Comparison of ENCODE assay signal across 14 mouse cellular contexts in the genomic region with DNA sequence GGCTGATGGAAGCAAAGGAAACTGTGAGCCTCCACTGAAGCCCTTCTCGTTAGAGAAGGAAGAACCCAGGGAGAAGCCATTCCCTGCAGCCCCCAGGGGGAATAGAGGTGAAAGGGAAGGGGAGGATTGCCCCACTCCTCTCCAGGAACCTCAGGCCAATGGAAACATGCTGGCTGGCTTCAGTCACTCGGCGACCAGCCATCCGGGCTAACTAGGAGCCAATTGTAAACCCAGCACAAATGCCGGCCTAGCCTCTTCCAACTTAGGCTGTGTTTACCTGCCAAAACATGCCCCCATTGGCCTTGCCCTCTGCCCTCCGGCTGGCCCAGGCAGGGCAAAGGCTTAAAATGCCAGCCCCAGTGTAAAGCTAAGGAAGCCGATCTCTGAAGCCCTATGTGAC. TPM values are rescaled to one million over a fixed set of nuclear protein-coding genes. Genes with fewer than 3 reads are reported as not detected.
DNase-seq lines count a peak whose midpoint lies in the region; ATAC-seq lines count a peak whose summit lies in the region.
"Had no signal": no experiment of that assay in that cellular context is flagged by ENCODE, and none has a peak within 500 bp of the region (broad histone marks: within the 10 kb centered on the region; RNA-seq: fewer than 3 reads in every experiment).

No protein-coding gene starts in this region.

- H3K36me3 ChIP-seq in forebrain, embryonic 10.5 days (replicated peaks), result no peaks in the 10 kb centered on the region
- no peaks in the 10 kb centered on the region for H3K36me3 ChIP-seq in forebrain, embryonic 14.5 days (ENCODE audit: control insufficient read depth, insufficient read depth, low read length)
- H3K36me3 ChIP-seq in embryonic facial prominence, embryonic 15.5 days, result no peaks in the 10 kb centered on the region
- H3K36me3 ChIP-seq: G1E; neural tube, embryonic 15.5 days had no signal

- no peak overlapping the region for H3K4me3 ChIP-seq in forebrain, embryonic 10.5 days
- no peak overlapping the region for H3K4me3 ChIP-seq in forebrain, embryonic 14.5 days (ENCODE audit: low read depth, low read length)
- H3K4me3 ChIP-seq in embryonic facial prominence, embryonic 15.5 days (replicated peaks), result no peak overlapping the region
- H3K4me3 ChIP-seq: neural tube, embryonic 15.5 days had no signal

- H3K4me1 ChIP-seq in forebrain, embryonic 10.5 days, result peaks cover 19% of the 10 kb centered on the region
- no peaks in the 10 kb centered on the region for H3K4me1 ChIP-seq in forebrain, embryonic 14.5 days (ENCODE audit: control insufficient read depth, insufficient read depth, low read length)
- peaks cover 20% of the 10 kb centered on the region for H3K4me1 ChIP-seq in embryonic facial prominence, embryonic 15.5 days
- H3K4me1 ChIP-seq: neural tube, embryonic 15.5 days had no signal

- H3K9me3 ChIP-seq in forebrain, embryonic 10.5 days, result no peaks in the 10 kb centered on the region
- H3K9me3 ChIP-seq in forebrain, embryonic 14.5 days (replicated peaks; ENCODE audit: control insufficient read depth, low read length), result no peaks in the 10 kb centered on the region
- H3K9me3 ChIP-seq in embryonic facial prominence, embryonic 15.5 days (replicated peaks), result no peaks in the 10 kb centered on the region
- H3K9me3 ChIP-seq: G1E; neural tube, embryonic 15.5 days had no signal

- DNase-seq in forebrain, embryonic 10.5 days (ENCODE audit: extremely low spot score, low spot score), result no peak
- no peak for DNase-seq in forebrain, embryonic 14.5 days (ENCODE audit: low spot score)
- DNase-seq in layer of hippocampus, postnatal 10 days (ENCODE audit: low spot score in 2 of 2), result peak; percentile 45 to 61
- no peak for DNase-seq in layer of hippocampus, adult 11-12 months (ENCODE audit: low spot score)
- peak; percentile 94 for DNase-seq in adipocyte (ENCODE audit: low spot score)
- DNase-seq in yolk sac, embryonic 10.5 days (ENCODE audit: low spot score), result no peak
- DNase-seq: cerebellum, postnatal 25 days; forebrain, postnatal 0 days; heart, postnatal 10 days; layer of hippocampus, postnatal 36 days had no signal

- WGBS in forebrain, embryonic 10.5 days, result 56% methylated on average over 7 of the region's 7 CpGs
- 58% methylated on average over 7 of the region's 7 CpGs for WGBS in forebrain, embryonic 14.5 days
- 37% methylated on average over 7 of the region's 7 CpGs for WGBS in embryonic facial prominence, embryonic 15.5 days

- no peaks in the 10 kb centered on the region for H3K27me3 ChIP-seq in forebrain, embryonic 10.5 days (ENCODE audit: poor library complexity, severe bottlenecking)
- H3K27me3 ChIP-seq in forebrain, embryonic 14.5 days (replicated peaks; ENCODE audit: control insufficient read depth, insufficient read depth, low read length), result no peaks in the 10 kb centered on the region
- H3K27me3 ChIP-seq in embryonic facial prominence, embryonic 15.5 days, result no peaks in the 10 kb centered on the region
- H3K27me3 ChIP-seq: neural tube, embryonic 15.5 days had no signal

- ATAC-seq in forebrain, embryonic 14.5 days, result no peak
- no peak for ATAC-seq in embryonic facial prominence, embryonic 15.5 days (ENCODE audit: insufficient number of reproducible peaks, low FRiP score, low TSS enrichment, low read depth)
- ATAC-seq: forebrain, postnatal 0 days had no signal

- H3K27ac ChIP-seq in forebrain, embryonic 10.5 days, result peak overlapping the region; percentile 65
- no peak overlapping the region for H3K27ac ChIP-seq in forebrain, embryonic 14.5 days (ENCODE audit: low read depth, low read length)
- peak overlapping the region; percentile 71 for H3K27ac ChIP-seq in embryonic facial prominence, embryonic 15.5 days (replicated peaks)
- H3K27ac ChIP-seq: liver, embryonic 14.5 days; neural tube, embryonic 15.5 days had no signal

- no peak overlapping the region for H3K4me2 ChIP-seq in forebrain, embryonic 14.5 days (ENCODE audit: low read length)
- H3K4me2 ChIP-seq in embryonic facial prominence, embryonic 15.5 days (replicated peaks), result no peak overlapping the region
- H3K4me2 ChIP-seq: neural tube, embryonic 15.5 days had no signal

- no peak overlapping the region for H3K9ac ChIP-seq in forebrain, embryonic 14.5 days (ENCODE audit: low read length)
- H3K9ac ChIP-seq in embryonic facial prominence, embryonic 15.5 days, result no peak overlapping the region
- H3K9ac ChIP-seq: forebrain, postnatal 0 days; liver, embryonic 14.5 days; neural tube, embryonic 15.5 days had no signal

RNA-seq across cellular contexts. Expression of a gene that starts 24.1 kb away (rescaled TPM):
- 2.4 and 2.5 TPM in 2 replicates for polyA plus RNA-seq in forebrain, embryonic 10.5 days (2016; fragmentation: Nextera tagmentation; extraction: Ambion mirVana)
- 2.3 and 2.6 TPM in 2 replicates for polyA plus RNA-seq in forebrain, embryonic 14.5 days (2014; fragmentation: Nextera tagmentation; extraction: Ambion mirVana)
- 10 to 100 TPM; 92.2 to 97.0 TPM for total RNA-seq in layer of hippocampus, postnatal 10 days (2021)
- polyA plus RNA-seq in embryonic facial prominence, embryonic 15.5 days (2015; fragmentation: Nextera tagmentation; extraction: Ambion mirVana), result 4.6 and 6.9 TPM in 2 replicates

RNA-seq across cellular contexts. Expression of a gene that starts 54.5 kb away (rescaled TPM):
- 152 and 154 TPM in 2 replicates for polyA plus RNA-seq in forebrain, embryonic 10.5 days (2016; fragmentation: Nextera tagmentation; extraction: Ambion mirVana)
- polyA plus RNA-seq in forebrain, embryonic 14.5 days (2014; fragmentation: Nextera tagmentation; extraction: Ambion mirVana), result 135 and 141 TPM in 2 replicates
- 10 to 100 TPM; 80.8 to 82.4 TPM for total RNA-seq in layer of hippocampus, postnatal 10 days (2021)
- polyA plus RNA-seq in embryonic facial prominence, embryonic 15.5 days (2015; fragmentation: Nextera tagmentation; extraction: Ambion mirVana), result 124 and 134 TPM in 2 replicates

Comparison
In these comparisons a context has a peak if more than half of its experiments do, and no peak if none do; other contexts are left out.
1. DNase-seq: peak in layer of hippocampus, postnatal 10 days (2 of 2) and adipocyte (single experiment); none in forebrain, embryonic 10.5 days (single experiment), forebrain, embryonic 14.5 days (single experiment), layer of hippocampus, adult 11-12 months (single experiment) and yolk sac, embryonic 10.5 days (single experiment).